Mouse (Mus musculus) MEL-GATA-1-ER (cell line): ENCODE results near the gene Gm11011.

Source experiments
- DNase-seq: peaks from one replicate; pipeline ENCODE4 v3.0.0-alpha.2; 2012; ENCODE audit warnings: low read depth; ENCODE audit errors: extremely low read depth

Gm11011 gene

GRCm38 (mm10) chr2:169589697-169590096 lies 2.2 kb upstream of the Gm11011 start:
- DNase-seq, result no peak

- DNase-seq, result no peak
These were observed 857 bp downstream of the Gm11011 start for GRCm38 (mm10) chr2:169586688-169587087.

- DNase-seq, result no peak
These were observed 1.8 kb downstream of the Gm11011 start for GRCm38 (mm10) chr2:169585631-169586285.

GRCm38 (mm10) chr2:169584745-169585456 lies 2.6 kb downstream of the Gm11011 start:
- DNase-seq, result no peak

GRCm38 (mm10) chr2:169583476-169583875 lies 4.1 kb downstream of the Gm11011 start:
- DNase-seq, result no peak

GRCm38 (mm10) chr2:169577508-169578196 lies 9.9 kb downstream of the Gm11011 start:
- no peak for DNase-seq

- no peak for DNase-seq
These were observed 17.5 kb downstream of the Gm11011 start for GRCm38 (mm10) chr2:169570063-169570462.

- no peak for DNase-seq
These were observed 21.4 kb downstream of the Gm11011 start for GRCm38 (mm10) chr2:169566159-169566558.

- DNase-seq, result no peak
These were observed 21.8 kb downstream of the Gm11011 start for GRCm38 (mm10) chr2:169565751-169566150.

- DNase-seq, result no peak
These were observed 41.9 kb downstream of the Gm11011 start for GRCm38 (mm10) chr2:169545674-169546073.

GRCm38 (mm10) chr2:169538906-169539305 lies 48.6 kb downstream of the Gm11011 start:
- DNase-seq, result no peak
